Mouse (Mus musculus): ENCODE data around the gene Rab3ip.

Rab3ip gene

DNA sequence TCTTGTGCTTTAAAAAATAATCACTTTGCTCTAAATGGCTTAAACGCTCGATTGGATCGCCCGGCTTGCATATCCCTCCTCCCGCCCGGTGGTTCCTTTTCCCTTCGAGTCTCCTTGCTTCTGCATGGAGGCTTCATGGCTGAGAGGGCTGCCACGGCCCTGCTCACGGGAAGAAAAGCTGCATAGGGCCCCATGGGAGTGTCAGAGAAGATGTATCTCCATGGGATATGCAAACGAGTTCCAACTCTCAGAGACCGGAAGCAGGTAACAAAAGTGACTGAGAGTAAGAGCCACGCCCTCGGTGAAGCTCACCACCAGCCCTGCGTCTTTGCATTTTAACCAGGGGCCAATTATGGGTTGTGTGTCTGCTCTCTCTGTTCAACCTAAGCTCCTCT, 78.6 kb downstream of the Rab3ip start:
- in situ Hi-C loops (cut with MboI, MseI) = no loop called here

DNA sequence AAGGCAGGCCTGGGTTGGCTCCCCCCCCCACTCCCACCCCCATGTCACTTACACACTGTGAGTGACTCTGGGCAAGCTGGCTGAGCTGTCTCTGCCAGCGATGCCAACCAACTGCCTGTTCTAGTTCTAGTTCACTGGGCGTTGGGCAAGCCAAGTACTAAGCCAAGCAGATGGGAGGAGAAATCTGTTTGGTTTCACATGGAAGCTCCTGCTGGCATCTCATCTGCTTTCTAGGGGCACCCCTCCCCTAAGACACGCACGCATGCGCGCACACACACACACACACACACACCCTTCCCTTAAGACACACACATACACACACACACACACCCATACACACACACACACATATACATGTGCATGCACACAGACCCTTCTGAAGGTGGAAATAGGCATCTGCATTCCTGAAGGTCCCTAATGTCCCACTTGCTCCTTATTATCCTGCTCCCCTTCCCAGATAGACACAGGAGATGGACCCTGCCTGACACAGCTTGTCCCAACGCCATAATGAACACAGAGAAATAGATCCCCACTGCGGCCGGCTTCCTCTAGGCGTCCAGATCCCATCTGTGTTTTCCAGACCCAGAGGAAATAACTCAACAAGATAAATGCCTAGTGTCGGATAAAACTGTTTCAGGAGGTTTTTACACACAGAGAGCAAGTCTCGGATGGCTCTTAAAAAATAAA, 79.1 kb downstream of the Rab3ip start:
- in situ Hi-C loops (cut with MboI, MseI) = no loop called here

DNA sequence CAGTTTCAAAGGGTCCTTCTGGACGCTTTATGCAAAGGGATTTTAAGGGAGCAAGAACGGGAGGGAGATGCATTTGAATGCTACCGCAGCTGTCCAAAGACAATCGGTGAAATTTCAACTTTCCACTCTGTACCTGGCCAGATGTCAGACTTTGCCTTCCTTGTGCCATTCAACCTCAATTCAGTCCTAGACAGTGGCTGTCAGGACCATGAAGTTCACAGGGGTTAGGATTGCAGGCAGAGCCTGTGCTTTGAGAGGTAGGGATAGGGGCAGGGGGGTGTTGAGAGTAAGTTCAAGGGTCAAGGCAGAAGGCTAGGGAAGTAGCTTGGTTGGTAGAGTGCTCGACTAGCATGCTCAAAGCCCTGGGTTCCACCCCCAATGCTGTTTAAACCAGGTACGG, 79.8 kb downstream of the Rab3ip start:
- in situ Hi-C loops (cut with MboI, MseI) = no loop called here
